Mouse (Mus musculus): ENCODE measurements around the gene Il21r. TPM values are rescaled to one million over a fixed set of nuclear protein-coding genes. Genes with fewer than 3 reads are reported as not detected.
A peak's percentile ranks its signal among the peaks of the same experiment; 100 is the strongest.

Il21r gene
- total and polyA plus RNA-seq, 3 experiments: 0.06 TPM; not detected in 2

- Histone ChIP-seq H3K9me3 (replicated peaks; ENCODE audit: insufficient read depth, low read length) (no peaks in the 10 kb centered on the region), H3K27ac (ENCODE audit: control insufficient read depth, low read depth, low read length) (no peak overlapping the region), H3K36me3 (ENCODE audit: control insufficient read depth in 1 of 2, insufficient read depth in 2 of 2, low read length in 2 of 2) (no peaks in the 10 kb centered on the region), H3K4me1 (ENCODE audit: control insufficient read depth in 1 of 2, insufficient read depth in 2 of 2, low read length in 2 of 2) (peaks cover 0 to 4% of the 10 kb centered on the region in 2 experiments; a peak in 1 of 4 replicates), H3K79me2 (ENCODE audit: control insufficient read depth, insufficient read depth, low read length, poor library complexity) (no peaks in the 10 kb centered on the region), H3K4me3 (ENCODE audit: control insufficient read depth in 1 of 2, insufficient read depth in 1 of 2, low read depth in 2 of 2, low read length in 2 of 2) (no peak overlapping the region), H3K9ac (ENCODE audit: control insufficient read depth, low read depth, low read length, poor library complexity, severe bottlenecking) (no peak overlapping the region), H3K27me3 (ENCODE audit: control insufficient read depth in 1 of 2, insufficient read depth in 2 of 2, low read length in 2 of 2) (no peaks in the 10 kb centered on the region)
- no peak for DNase-seq (ENCODE audit: low read depth, low spot score)
- TF ChIP-seq MYB (IDR thresholded peaks at IDR 0.05; ENCODE audit: low read depth, low read length) (no peak), ZMIZ1 (IDR thresholded peaks at IDR 0.05; ENCODE audit: low read depth, low read length) (no peak), CHD2 (IDR thresholded peaks at IDR 0.05; ENCODE audit: low read length) (no peak), MAFK (IDR thresholded peaks at IDR 0.05; ENCODE audit: borderline replicate concordance, low read depth, low read length) (no peak), GATA1 (IDR thresholded peaks at IDR 0.05; ENCODE audit: low read depth, low read length) (no peak), EP300 (IDR thresholded peaks at IDR 0.05; ENCODE audit: low read depth in 1 of 2, low read length in 2 of 2) (no peak), CTCF (IDR thresholded peaks at IDR 0.05 in 2 of 3, conservative IDR thresholded peaks at IDR 0.05 in 1 of 3; ENCODE audit: control insufficient read depth in 1 of 3, insufficient read depth in 1 of 3, low read depth in 2 of 3, low read length in 3 of 3, poor library complexity in 1 of 3, severe bottlenecking in 1 of 3) (no peak), SMC3 (IDR thresholded peaks at IDR 0.05; ENCODE audit: low read depth, low read length) (no peak)
These were observed 19.2 kb upstream of the Il21r start for GRCm38 (mm10) chr7:125584005-125584369.

GRCm38 (mm10) chr7:125586355-125586754, 16.9 kb upstream of the Il21r start:
- Histone ChIP-seq H3K79me2 (ENCODE audit: control insufficient read depth, insufficient read depth, low read length, poor library complexity) (no peaks in the 10 kb centered on the region), H3K9ac (ENCODE audit: control insufficient read depth, low read depth, low read length, poor library complexity, severe bottlenecking) (no peak overlapping the region), H3K27ac (ENCODE audit: control insufficient read depth, low read depth, low read length) (no peak overlapping the region), H3K4me1 (ENCODE audit: control insufficient read depth in 1 of 2, insufficient read depth in 2 of 2, low read length in 2 of 2) (peaks cover 0 to 4% of the 10 kb centered on the region in 2 experiments; a peak in 1 of 4 replicates), H3K27me3 (ENCODE audit: control insufficient read depth in 1 of 2, insufficient read depth in 2 of 2, low read length in 2 of 2) (no peaks in the 10 kb centered on the region), H3K4me3 (ENCODE audit: control insufficient read depth in 1 of 2, insufficient read depth in 1 of 2, low read depth in 2 of 2, low read length in 2 of 2) (no peak overlapping the region), H3K9me3 (replicated peaks; ENCODE audit: insufficient read depth, low read length) (no peaks in the 10 kb centered on the region), H3K36me3 (ENCODE audit: control insufficient read depth in 1 of 2, insufficient read depth in 2 of 2, low read length in 2 of 2) (no peaks in the 10 kb centered on the region)
- no peak for DNase-seq (ENCODE audit: low read depth, low spot score)
- TF ChIP-seq GATA1 (IDR thresholded peaks at IDR 0.05; ENCODE audit: low read depth, low read length) (no peak), ETS1 (IDR thresholded peaks at IDR 0.05; ENCODE audit: low read depth, low read length) (no peak), POLR2AphosphoS5 (IDR thresholded peaks at IDR 0.05; ENCODE audit: borderline replicate concordance, low read depth, low read length) (peak; percentile 83; the same call in 1 of the 2 replicates)

- no peak for DNase-seq (ENCODE audit: low read depth, low spot score)
- no peak overlapping the region for H3K4me3 ChIP-seq (ENCODE audit: control insufficient read depth in 1 of 2, insufficient read depth in 1 of 2, low read depth in 2 of 2, low read length in 2 of 2)
- no peaks in the 10 kb centered on the region for H3K79me2 ChIP-seq (ENCODE audit: control insufficient read depth, insufficient read depth, low read length, poor library complexity)
- H3K9ac ChIP-seq (ENCODE audit: control insufficient read depth, low read depth, low read length, poor library complexity, severe bottlenecking): no peak overlapping the region
- H3K27ac ChIP-seq (ENCODE audit: control insufficient read depth, low read depth, low read length): no peak overlapping the region
- H3K27me3 ChIP-seq (ENCODE audit: control insufficient read depth in 1 of 2, insufficient read depth in 2 of 2, low read length in 2 of 2): no peaks in the 10 kb centered on the region
- peaks cover 0 to 2% of the 10 kb centered on the region in 2 experiments; a peak in 1 of 4 replicates for H3K36me3 ChIP-seq (ENCODE audit: control insufficient read depth in 1 of 2, insufficient read depth in 2 of 2, low read length in 2 of 2)
- H3K4me1 ChIP-seq (ENCODE audit: control insufficient read depth in 1 of 2, insufficient read depth in 2 of 2, low read length in 2 of 2): peaks cover 0 to 3% of the 10 kb centered on the region in 2 experiments; a peak in 1 of 4 replicates
- TF ChIP-seq SIN3A (IDR thresholded peaks at IDR 0.05; ENCODE audit: low read length) (no peak), RCOR1 (IDR thresholded peaks at IDR 0.05; ENCODE audit: low read depth, low read length) (no peak), CHD1 (IDR thresholded peaks at IDR 0.05; ENCODE audit: low read depth, low read length) (no peak), CTCF (IDR thresholded peaks at IDR 0.05 in 2 of 3, conservative IDR thresholded peaks at IDR 0.05 in 1 of 3; ENCODE audit: control insufficient read depth in 1 of 3, insufficient read depth in 1 of 3, low read depth in 2 of 3, low read length in 3 of 3, poor library complexity in 1 of 3, severe bottlenecking in 1 of 3) (no peak), MYB (IDR thresholded peaks at IDR 0.05; ENCODE audit: low read depth, low read length) (no peak), CHD2 (IDR thresholded peaks at IDR 0.05; ENCODE audit: low read length) (no peak), GATA1 (IDR thresholded peaks at IDR 0.05; ENCODE audit: low read depth, low read length) (no peak), EP300 (IDR thresholded peaks at IDR 0.05; ENCODE audit: low read depth in 1 of 2, low read length in 2 of 2) (no peak), ZC3H11A (IDR thresholded peaks at IDR 0.05; ENCODE audit: low read depth, low read length) (no peak)
- H3K9me3 ChIP-seq (replicated peaks; ENCODE audit: insufficient read depth, low read length): no peaks in the 10 kb centered on the region
These were observed 14.5 kb upstream of the Il21r start for GRCm38 (mm10) chr7:125588721-125589120.
